Comparison of ENCODE assay signal across 8 mouse cellular contexts in the genomic region with DNA sequence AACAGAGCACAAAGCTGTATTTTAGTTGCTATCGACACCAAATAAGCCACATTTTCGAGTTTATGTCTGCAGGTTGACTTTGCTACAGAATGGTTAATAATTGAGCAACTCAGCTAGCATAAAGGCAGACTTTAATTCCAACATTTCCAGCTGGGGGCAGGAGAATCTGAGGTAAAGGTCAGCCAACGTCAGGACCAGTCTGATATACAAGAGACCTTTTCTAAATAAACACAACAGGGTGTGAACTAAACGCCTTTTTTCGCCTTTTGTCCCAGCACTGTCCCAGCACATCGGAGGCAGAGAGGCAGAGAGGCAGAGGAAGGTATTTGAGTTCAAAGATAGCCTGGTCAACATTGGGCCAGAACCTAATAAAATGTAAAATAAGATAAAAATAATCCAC. TPM values are rescaled to one million over a fixed set of nuclear protein-coding genes. Genes with fewer than 3 reads are reported as not detected.
DNase-seq lines count a peak whose midpoint lies in the region; ATAC-seq and TF ChIP-seq lines count a peak whose summit lies in the region.

No protein-coding gene starts in this region.

- TF ChIP-seq EP300 in stomach, postnatal 0 days (optimal IDR thresholded peaks at IDR 0.05) = no peak

- no peak for ATAC-seq in hindbrain, embryonic 12.5 days (ENCODE audit: low FRiP score)
- ATAC-seq in limb, embryonic 15.5 days (ENCODE audit: insufficient number of reproducible peaks, low FRiP score, low TSS enrichment, low read depth) = no peak
- ATAC-seq in stomach, postnatal 0 days (ENCODE audit: low FRiP score, low TSS enrichment) = no peak

- H3K27me3 ChIP-seq in thymus, adult 2 months (ENCODE audit: control insufficient read depth, insufficient read depth, low read length) = no peaks in the 10 kb centered on the region
- H3K27me3 ChIP-seq in hindbrain, embryonic 12.5 days = no peaks in the 10 kb centered on the region
- H3K27me3 ChIP-seq in limb, embryonic 15.5 days = no peaks in the 10 kb centered on the region
- H3K27me3 ChIP-seq in stomach, postnatal 0 days (ENCODE audit: control insufficient read depth, insufficient read depth, low read length) = no peaks in the 10 kb centered on the region

- H3K4me3 ChIP-seq in thymus, adult 2 months (ENCODE audit: control insufficient read depth, insufficient read depth, low read length) = peak overlapping the region; percentile 91
- H3K4me3 ChIP-seq in hindbrain, embryonic 12.5 days = peak overlapping the region; percentile 86
- H3K4me3 ChIP-seq in limb, embryonic 15.5 days = peak overlapping the region; percentile 67
- H3K4me3 ChIP-seq in stomach, postnatal 0 days (ENCODE audit: low read depth, low read length) = peak overlapping the region; percentile 84

- no peak overlapping the region for H3K27ac ChIP-seq in thymus, adult 2 months (ENCODE audit: control insufficient read depth, insufficient read depth, low read length)
- H3K27ac ChIP-seq in hindbrain, embryonic 12.5 days = no peak overlapping the region
- no peak overlapping the region for H3K27ac ChIP-seq in limb, embryonic 15.5 days
- H3K27ac ChIP-seq in stomach, postnatal 0 days (replicated peaks) = no peak overlapping the region

- no peak for TF ChIP-seq CTCF in thymus, adult 2 months (IDR thresholded peaks at IDR 0.05; ENCODE audit: borderline replicate concordance, control insufficient read depth, extremely low read depth, insufficient read depth, low read length, poor library complexity)
- no peak for TF ChIP-seq CTCF in stomach, postnatal 0 days (IDR thresholded peaks at IDR 0.05; ENCODE audit: low read depth)

- peak overlapping the region; percentile 86 for H3K4me2 ChIP-seq in hindbrain, embryonic 12.5 days (replicated peaks)
- peak overlapping the region; percentile 68 for H3K4me2 ChIP-seq in limb, embryonic 15.5 days
- peak overlapping the region; percentile 95 for H3K4me2 ChIP-seq in stomach, postnatal 0 days (replicated peaks; ENCODE audit: low read depth)

- H3K9me3 ChIP-seq in hindbrain, embryonic 12.5 days (replicated peaks) = no peaks in the 10 kb centered on the region
- no peaks in the 10 kb centered on the region for H3K9me3 ChIP-seq in limb, embryonic 15.5 days
- no peaks in the 10 kb centered on the region for H3K9me3 ChIP-seq in stomach, postnatal 0 days (ENCODE audit: control insufficient read depth, low read length)

- H3K4me1 ChIP-seq in thymus, adult 2 months (replicated peaks; ENCODE audit: control insufficient read depth, insufficient read depth, low read length) = peaks cover 3% of the 10 kb centered on the region; the same call in 1 of the 2 replicates
- H3K4me1 ChIP-seq in hindbrain, embryonic 12.5 days = peaks cover 10% of the 10 kb centered on the region
- H3K4me1 ChIP-seq in limb, embryonic 15.5 days = peaks cover 9% of the 10 kb centered on the region
- no peaks in the 10 kb centered on the region for H3K4me1 ChIP-seq in stomach, postnatal 0 days (replicated peaks; ENCODE audit: control insufficient read depth, insufficient read depth)

- H3K36me3 ChIP-seq in thymus, adult 2 months (ENCODE audit: control insufficient read depth, insufficient read depth, low read length) = peaks cover 11% of the 10 kb centered on the region
- H3K36me3 ChIP-seq in hindbrain, embryonic 12.5 days = peaks cover 14% of the 10 kb centered on the region
- peaks cover 17% of the 10 kb centered on the region for H3K36me3 ChIP-seq in limb, embryonic 15.5 days
- no peaks in the 10 kb centered on the region; the same call in 1 of the 2 replicates for H3K36me3 ChIP-seq in stomach, postnatal 0 days (ENCODE audit: control insufficient read depth, insufficient read depth, low read length)

- 30% methylated on average over 6 of the region's 6 CpGs for WGBS in thymus, adult 2 months
- WGBS in hindbrain, embryonic 12.5 days = 22% methylated on average over 6 of the region's 6 CpGs
- WGBS in limb, embryonic 15.5 days = 19% methylated on average over 6 of the region's 6 CpGs
- WGBS in stomach, postnatal 0 days = 11% methylated on average over 6 of the region's 6 CpGs

- no peak for DNase-seq in thymus, adult 2 months
- no peak for DNase-seq in thymus, postnatal 25 days
- DNase-seq in stomach, postnatal 0 days (ENCODE audit: low spot score) = no peak
- no peak for DNase-seq in left cerebral cortex, postnatal 25 days (ENCODE audit: low spot score in 2 of 2)
- DNase-seq in layer of hippocampus, adult 9-11 months = no peak
- no peak for DNase-seq in lung, postnatal 4 days

- TF ChIP-seq POLR2A in thymus, adult 2 months (IDR thresholded peaks at IDR 0.05; ENCODE audit: control insufficient read depth, extremely low read depth, insufficient read depth, low read length, poor library complexity) = no peak

- intact Hi-C loops in left cerebral cortex, postnatal 25 days (cut with DNase I) = no loop called here

- H3K9ac ChIP-seq in hindbrain, embryonic 12.5 days = peak overlapping the region; percentile 71
- H3K9ac ChIP-seq in limb, embryonic 15.5 days = peak overlapping the region; percentile 67
- peak overlapping the region; percentile 81; the same call in 1 of the 2 replicates for H3K9ac ChIP-seq in stomach, postnatal 0 days (ENCODE audit: low read length)

RNA-seq across cellular contexts. Expression of a gene that starts 0.8 kb away (rescaled TPM):
- 9.5 and 9.7 TPM in 2 replicates for polyA plus RNA-seq in thymus, adult 2 months (2012; rRNA removed)
- 127 and 128 TPM in 2 replicates for polyA plus RNA-seq in hindbrain, embryonic 12.5 days (2016; fragmentation: Nextera tagmentation; extraction: Ambion mirVana)
- 132 TPM in 2 replicates for polyA plus RNA-seq in limb, embryonic 15.5 days (2015; fragmentation: Nextera tagmentation; extraction: Ambion mirVana)
- 45.4 and 52.6 TPM in 2 replicates for polyA plus RNA-seq in stomach, postnatal 0 days (2015; fragmentation: Nextera tagmentation; extraction: Ambion mirVana)
- 1 to 10 TPM in 1 of 2 experiments, under 1 TPM in 1; 0.89 to 1.0 TPM for total RNA-seq in left cerebral cortex, postnatal 25 days (2021)

RNA-seq across cellular contexts. Expression of a gene that starts 5.7 kb away (rescaled TPM):
- not detected in 2 replicates for polyA plus RNA-seq in thymus, adult 2 months (2012; rRNA removed)
- 0.19 TPM in 1 of 2 replicates, not detected in the other for polyA plus RNA-seq in hindbrain, embryonic 12.5 days (2016; fragmentation: Nextera tagmentation; extraction: Ambion mirVana)
- polyA plus RNA-seq in limb, embryonic 15.5 days (2015; fragmentation: Nextera tagmentation; extraction: Ambion mirVana) = not detected in 2 replicates
- polyA plus RNA-seq in stomach, postnatal 0 days (2015; fragmentation: Nextera tagmentation; extraction: Ambion mirVana) = not detected in 2 replicates
- not detected for total RNA-seq in left cerebral cortex, postnatal 25 days (2021)
